8 mouse cellular contexts compared by ENCODE assay signal in genomic region chr5:136281351-136281750, GRCm38 (mm10). TPM values are rescaled to one million over a fixed set of nuclear protein-coding genes. Genes with fewer than 3 reads are reported as not detected.
DNase-seq lines count a peak whose midpoint lies in the region; ATAC-seq and TF ChIP-seq lines count a peak whose summit lies in the region.
"Had no signal": no experiment of that assay in that cellular context is flagged by ENCODE, and none has a peak within 500 bp of the region (broad histone marks: within the 10 kb centered on the region; RNA-seq: fewer than 3 reads in every experiment).

No protein-coding gene starts in this region.

- no peaks in the 10 kb centered on the region for H3K27me3 ChIP-seq in intestine, postnatal 0 days (replicated peaks; ENCODE audit: control insufficient read depth, insufficient read depth, low read length)
- no peaks in the 10 kb centered on the region for H3K27me3 ChIP-seq in intestine, embryonic 15.5 days (replicated peaks)
- H3K27me3 ChIP-seq: embryonic facial prominence, embryonic 12.5 days had no signal

- intact Hi-C loops in left cerebral cortex, postnatal 10 days (cut with DNase I), result loop anchor here (5.0 kb wide), 1 partner anchor 381 kb away; no protein-coding TSS in a partner anchor

- no peak overlapping the region for H3K4me3 ChIP-seq in intestine, postnatal 0 days (ENCODE audit: low read depth, low read length)
- H3K4me3 ChIP-seq in intestine, embryonic 15.5 days (replicated peaks), result no peak overlapping the region
- H3K4me3 ChIP-seq: embryonic facial prominence, embryonic 12.5 days had no signal

- H3K4me1 ChIP-seq in intestine, postnatal 0 days (replicated peaks; ENCODE audit: control insufficient read depth, insufficient read depth, low read length), result no peaks in the 10 kb centered on the region
- no peaks in the 10 kb centered on the region for H3K4me1 ChIP-seq in intestine, embryonic 15.5 days (replicated peaks)
- H3K4me1 ChIP-seq: embryonic facial prominence, embryonic 12.5 days had no signal

- H3K9me3 ChIP-seq in intestine, postnatal 0 days (ENCODE audit: control insufficient read depth), result no peaks in the 10 kb centered on the region
- H3K9me3 ChIP-seq in intestine, embryonic 15.5 days, result no peaks in the 10 kb centered on the region
- H3K9me3 ChIP-seq: embryonic facial prominence, embryonic 12.5 days had no signal

- peak; percentile 85 for TF ChIP-seq CTCF in intestine, postnatal 0 days (IDR thresholded peaks at IDR 0.05; ENCODE audit: low read depth)

- DNase-seq in thymus, postnatal 4 days, result peak; percentile 25
- DNase-seq in thymus, postnatal 25 days, result no peak
- peak; percentile 62 for DNase-seq in embryo, embryonic 10.5 days (ENCODE audit: low spot score)
- no peak for DNase-seq in frontal cortex, postnatal 25 days (ENCODE audit: low spot score in 2 of 2)
- DNase-seq in left cerebral cortex, postnatal 10 days (ENCODE audit: extremely low spot score in 1 of 2, low spot score in 2 of 2), result no peak

- ATAC-seq in intestine, postnatal 0 days, result no peak
- ATAC-seq in intestine, embryonic 15.5 days, result no peak

- H3K27ac ChIP-seq in intestine, postnatal 0 days (ENCODE audit: low read depth, low read length), result no peak overlapping the region
- H3K27ac ChIP-seq in intestine, embryonic 15.5 days, result no peak overlapping the region
- H3K27ac ChIP-seq: embryonic facial prominence, embryonic 12.5 days had no signal

- no peak overlapping the region for H3K9ac ChIP-seq in intestine, postnatal 0 days (ENCODE audit: low read depth, low read length)
- H3K9ac ChIP-seq in intestine, embryonic 15.5 days, result no peak overlapping the region
- H3K9ac ChIP-seq: embryonic facial prominence, embryonic 12.5 days had no signal

- H3K4me2 ChIP-seq in intestine, postnatal 0 days (replicated peaks; ENCODE audit: low read depth), result no peak overlapping the region
- no peak overlapping the region for H3K4me2 ChIP-seq in intestine, embryonic 15.5 days (replicated peaks)
- H3K4me2 ChIP-seq: embryonic facial prominence, embryonic 12.5 days had no signal

- H3K36me3 ChIP-seq in intestine, postnatal 0 days (ENCODE audit: control insufficient read depth, insufficient read depth), result peaks cover 79% of the 10 kb centered on the region
- H3K36me3 ChIP-seq in intestine, embryonic 15.5 days, result peaks cover 48% of the 10 kb centered on the region

- WGBS in intestine, postnatal 0 days, result 63% methylated on average over 6 of the region's 6 CpGs
- WGBS in intestine, embryonic 15.5 days, result 67% methylated on average over 6 of the region's 6 CpGs

RNA-seq across cellular contexts. Expression of gene Sh2b2, which starts 35.0 kb away (rescaled TPM):
- polyA plus RNA-seq in intestine, postnatal 0 days (2015; fragmentation: Nextera tagmentation; extraction: Ambion mirVana), result 1.0 and 1.1 TPM in 2 replicates
- polyA plus RNA-seq in intestine, embryonic 15.5 days (2015; fragmentation: Nextera tagmentation; extraction: Ambion mirVana), result 2.8 and 3.1 TPM in 2 replicates
- 10 to 100 TPM; 13.4 to 16.3 TPM for total RNA-seq in left cerebral cortex, postnatal 10 days (2021)

Comparison
In these comparisons a context has a peak if more than half of its experiments do, and no peak if none do; other contexts are left out.
1. DNase-seq: peak in thymus, postnatal 4 days (single experiment) and embryo, embryonic 10.5 days (single experiment); none in thymus, postnatal 25 days (single experiment), frontal cortex, postnatal 25 days (0 of 2) and left cerebral cortex, postnatal 10 days (0 of 2).